Mouse (Mus musculus): Measurements from ENCODE around the gene Pip5k1b. TPM values are rescaled to one million over a fixed set of nuclear protein-coding genes. Genes with fewer than 3 reads are reported as not detected.

Pip5k1b gene
- total RNA-seq, 2 experiments from 2014 or later = 13.5 to 24.4 TPM

DNA sequence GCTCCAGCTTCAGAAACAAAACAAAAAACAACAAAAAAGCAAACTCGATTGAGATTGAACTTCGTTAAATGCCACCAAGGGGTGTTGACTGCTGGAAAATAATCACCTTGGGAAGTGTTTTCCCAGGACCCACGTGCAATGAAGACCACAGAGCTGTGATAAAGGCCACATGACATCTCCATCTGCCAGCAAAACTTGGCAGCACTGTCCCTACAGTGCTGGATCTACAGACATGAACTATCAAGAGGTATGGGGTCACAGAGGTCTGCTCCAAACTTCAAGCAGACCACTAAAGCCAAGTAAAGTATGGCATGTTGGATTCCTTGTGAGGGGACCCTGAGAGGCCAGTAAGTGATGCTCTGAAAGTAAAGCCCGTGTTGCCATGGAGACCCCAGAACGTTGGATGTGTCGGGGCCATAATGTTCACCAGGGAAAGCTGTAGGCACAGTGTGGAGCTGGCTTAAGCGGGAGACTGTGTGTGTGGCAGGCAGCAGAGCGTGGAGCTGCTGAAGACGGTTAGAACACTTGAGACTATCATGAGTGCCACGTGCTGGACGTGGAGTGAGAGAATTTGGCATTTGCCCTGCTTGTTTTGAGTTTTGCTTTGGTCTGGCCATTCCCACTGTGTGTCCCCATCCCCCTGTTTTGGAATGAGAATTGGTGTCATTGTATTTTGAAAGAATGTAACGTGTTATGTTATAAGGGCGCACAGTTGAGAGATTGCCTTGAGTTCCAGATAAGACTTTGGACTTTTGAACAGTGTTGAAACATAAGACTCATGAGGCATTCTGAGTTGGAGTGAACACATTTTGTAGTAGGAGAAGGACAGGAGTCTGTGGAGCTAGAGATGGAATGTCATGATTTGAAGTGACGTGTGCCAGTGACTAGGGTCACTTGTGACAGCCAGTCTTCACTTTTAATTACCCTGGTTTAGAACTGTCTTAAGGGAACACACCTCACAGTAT, 12.0 kb downstream of the Pip5k1b start:
- ATAC-seq (replicated peaks; ENCODE audit: poor library complexity) = no peak

DNA sequence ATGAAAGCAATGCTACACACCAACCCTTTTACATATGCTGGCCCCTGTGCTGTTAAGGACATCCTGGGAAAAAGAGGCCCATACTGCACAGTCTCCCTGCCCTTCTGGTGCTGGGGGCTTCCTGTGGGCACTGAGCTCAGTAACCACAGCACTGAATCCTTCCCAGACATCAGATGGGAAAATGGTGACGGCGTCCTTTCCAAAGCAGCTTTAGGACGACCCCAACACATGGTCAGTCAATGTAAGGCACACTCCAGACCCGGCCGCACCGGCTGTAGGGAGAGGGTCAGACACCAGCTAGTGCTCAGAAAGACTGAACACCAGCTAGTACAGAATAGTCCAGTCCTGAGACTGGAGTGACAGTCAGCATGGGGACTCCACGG, 13.4 kb downstream of the Pip5k1b start:
- no peak for ATAC-seq (replicated peaks; ENCODE audit: poor library complexity)

DNA sequence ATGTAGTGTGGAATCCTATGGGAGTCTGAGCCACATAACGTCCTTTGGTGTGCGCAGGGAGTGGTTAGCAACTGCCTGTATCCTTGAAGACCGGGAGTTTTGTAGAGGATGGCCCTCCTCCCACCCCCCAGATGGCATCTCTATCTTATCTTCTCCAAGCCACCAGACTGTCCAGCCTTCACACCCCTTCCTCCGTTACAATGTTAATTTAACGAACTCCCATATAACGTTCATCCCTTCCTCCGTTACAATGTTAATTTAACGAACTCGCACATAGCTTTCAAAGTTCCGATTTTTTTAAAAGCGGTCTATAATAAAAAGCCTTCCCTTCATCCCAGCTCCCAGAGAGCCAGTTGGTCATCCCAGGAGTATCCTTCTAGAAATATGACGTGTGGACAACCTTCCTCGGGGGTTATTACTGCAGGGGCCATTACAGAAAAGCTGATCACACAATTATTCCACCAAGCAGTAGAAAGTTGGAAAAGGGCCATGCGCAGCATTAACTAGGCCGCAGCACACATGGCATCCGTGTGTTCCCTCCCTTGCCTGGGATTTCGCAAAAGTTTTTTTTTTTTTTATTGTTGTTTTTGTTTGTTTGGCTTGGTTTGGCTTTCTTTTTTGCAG, 13.9 kb downstream of the Pip5k1b start:
- no peak for ATAC-seq (replicated peaks; ENCODE audit: poor library complexity)

DNA sequence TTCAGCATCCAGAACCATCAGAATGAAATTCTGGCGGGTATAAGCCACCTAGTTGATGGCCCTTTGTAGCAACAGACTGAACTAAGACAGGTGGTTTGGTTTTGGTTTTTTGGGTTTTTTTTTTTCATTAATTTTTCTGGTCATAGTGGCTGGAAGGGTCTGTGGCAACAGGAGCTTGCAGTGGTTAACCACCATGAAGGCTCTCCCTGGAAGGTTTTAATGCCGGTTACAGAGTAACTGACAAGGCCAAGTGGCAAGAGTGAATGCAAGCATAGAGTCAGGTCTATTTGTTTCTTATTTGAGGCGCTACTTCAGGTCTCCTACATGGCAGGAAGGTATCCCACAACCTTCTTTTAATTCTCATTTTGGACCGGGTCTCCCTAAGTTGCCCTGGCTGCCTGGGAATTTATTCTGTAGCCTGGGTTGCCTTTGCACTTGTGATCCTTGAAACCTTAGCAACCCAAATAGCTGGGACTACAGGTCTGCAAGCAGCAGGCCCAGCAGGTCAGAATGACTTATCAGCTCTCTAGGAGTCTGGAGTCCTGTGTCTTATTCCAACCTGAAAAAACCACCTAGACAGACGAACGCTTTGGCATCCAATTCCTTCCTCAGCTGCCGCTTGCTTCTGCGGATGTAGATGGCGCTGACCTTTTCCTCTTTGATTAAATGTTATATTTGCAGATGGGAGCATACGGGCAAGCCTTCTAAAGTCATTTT, 14.6 kb downstream of the Pip5k1b start:
- ATAC-seq (replicated peaks; ENCODE audit: poor library complexity) = 0 out of 2 replicates have a peak, but pooled peaks have one; percentile 12

DNA sequence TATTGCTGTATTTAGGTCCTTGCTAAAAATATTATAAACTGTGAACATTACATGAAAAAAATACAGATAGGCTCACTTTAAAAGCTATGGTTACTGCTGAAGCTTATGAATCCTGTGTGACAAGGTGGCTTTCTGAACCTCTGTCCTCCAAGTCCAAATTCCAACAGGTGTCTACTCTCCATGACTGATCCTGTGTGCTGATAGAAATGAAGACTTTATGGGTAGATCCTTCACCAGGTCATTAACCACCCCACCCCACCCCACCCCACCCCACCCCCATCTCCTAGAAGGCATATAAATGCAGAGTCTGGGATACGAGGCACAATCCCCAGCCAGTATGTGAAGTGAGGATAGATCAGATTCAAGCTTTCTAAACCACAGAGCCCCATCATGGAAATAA, 16.6 kb downstream of the Pip5k1b start:
- ATAC-seq (replicated peaks; ENCODE audit: poor library complexity) = no peak

DNA sequence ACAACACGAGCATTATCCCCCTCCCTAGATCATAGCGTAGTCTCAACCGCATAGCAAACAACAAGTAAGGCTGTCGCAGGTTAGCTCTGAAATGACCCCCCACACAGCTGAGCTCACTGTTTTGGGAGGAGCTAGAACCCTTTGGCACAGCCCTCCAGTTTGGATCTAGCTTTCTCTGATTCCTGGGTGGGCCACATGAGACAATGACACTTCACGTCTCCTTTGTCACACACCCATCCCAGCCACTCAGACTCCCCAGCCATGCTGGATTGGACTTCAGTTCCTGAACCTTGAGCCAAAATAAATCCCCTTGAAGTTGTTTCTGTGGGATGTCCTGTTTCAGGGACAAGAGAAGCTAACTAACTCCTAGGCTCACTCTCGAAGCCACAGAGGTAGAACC, 17.5 kb downstream of the Pip5k1b start:
- ATAC-seq (replicated peaks; ENCODE audit: poor library complexity) = no peak

DNA sequence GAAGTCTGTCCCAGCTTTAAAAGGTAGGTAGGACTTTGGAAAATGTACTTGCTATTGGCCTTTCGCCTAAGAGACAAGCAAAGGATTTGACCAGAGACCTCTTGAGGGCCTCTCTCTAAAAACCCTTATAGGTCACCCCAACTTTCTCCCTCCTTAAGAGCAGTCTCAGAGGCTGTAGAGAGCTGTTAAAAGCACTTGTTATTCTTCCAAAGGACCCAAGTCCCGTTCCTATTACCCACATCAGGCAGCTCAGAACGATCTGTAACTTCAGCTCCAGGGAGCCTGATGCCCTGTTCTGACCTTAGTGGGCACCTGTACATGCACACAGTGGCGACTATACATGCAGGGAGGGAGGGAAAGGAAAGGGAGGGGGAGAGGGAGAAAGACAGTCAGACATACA, 18.0 kb downstream of the Pip5k1b start:
- no peak for ATAC-seq (replicated peaks; ENCODE audit: poor library complexity)

DNA sequence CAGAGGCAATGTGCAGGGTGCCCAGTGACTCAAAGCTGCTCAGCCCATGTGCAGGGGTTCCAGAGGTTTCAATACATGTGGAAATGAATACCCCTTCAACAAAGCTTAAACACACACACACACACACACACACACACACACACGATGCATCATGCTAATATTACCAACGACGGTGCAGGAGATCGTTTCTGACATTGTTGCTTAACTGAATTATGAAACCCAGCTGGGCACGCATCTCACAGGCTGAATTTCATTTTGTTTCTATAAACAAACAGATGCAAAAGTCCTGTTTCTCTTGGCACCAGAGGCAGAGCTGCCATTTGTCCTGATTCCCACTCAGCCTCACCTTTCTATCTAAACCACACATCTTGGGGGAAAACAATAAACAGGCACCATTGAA, 18.8 kb downstream of the Pip5k1b start:
- ATAC-seq (replicated peaks; ENCODE audit: poor library complexity) = peak; percentile 23

DNA sequence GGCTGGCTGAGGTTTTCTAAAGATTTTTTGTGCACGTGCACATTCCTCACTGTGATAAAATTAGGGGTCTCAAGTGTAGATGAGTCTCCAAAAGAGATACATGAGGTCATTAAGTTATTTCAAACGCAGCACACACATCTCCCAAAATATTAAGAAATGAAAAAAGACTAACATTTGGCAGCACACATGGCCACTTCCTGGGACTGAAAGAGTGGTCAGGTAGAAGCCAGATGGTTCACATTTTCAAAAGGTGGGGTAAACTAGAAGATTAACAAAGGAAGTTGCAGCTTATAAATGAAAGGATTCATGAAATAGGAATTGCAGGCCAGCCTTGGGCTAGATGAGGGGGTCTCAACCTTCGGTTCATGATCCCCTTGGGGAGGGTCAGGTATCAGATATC, 19.4 kb downstream of the Pip5k1b start:
- no peak for ATAC-seq (replicated peaks; ENCODE audit: poor library complexity)

DNA sequence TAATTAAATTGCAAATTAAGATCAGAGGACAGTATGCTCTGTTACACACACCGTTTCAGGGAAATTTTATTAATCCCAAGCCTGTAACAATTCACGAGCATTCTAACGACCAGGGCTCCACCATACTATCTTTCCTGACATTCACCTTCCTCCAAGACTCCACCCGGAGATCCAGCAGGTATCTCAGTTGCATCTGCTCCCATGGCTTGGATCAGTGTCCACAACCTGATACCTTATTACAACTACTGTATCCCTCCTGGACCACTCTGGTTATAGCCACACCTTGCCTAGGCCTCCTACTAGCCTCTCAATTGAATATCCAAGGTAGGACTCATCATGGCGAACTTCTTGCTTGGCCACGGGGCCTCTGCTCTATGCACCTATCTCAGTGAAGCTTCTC, 20.5 kb downstream of the Pip5k1b start:
- no peak for ATAC-seq (replicated peaks; ENCODE audit: poor library complexity)

DNA sequence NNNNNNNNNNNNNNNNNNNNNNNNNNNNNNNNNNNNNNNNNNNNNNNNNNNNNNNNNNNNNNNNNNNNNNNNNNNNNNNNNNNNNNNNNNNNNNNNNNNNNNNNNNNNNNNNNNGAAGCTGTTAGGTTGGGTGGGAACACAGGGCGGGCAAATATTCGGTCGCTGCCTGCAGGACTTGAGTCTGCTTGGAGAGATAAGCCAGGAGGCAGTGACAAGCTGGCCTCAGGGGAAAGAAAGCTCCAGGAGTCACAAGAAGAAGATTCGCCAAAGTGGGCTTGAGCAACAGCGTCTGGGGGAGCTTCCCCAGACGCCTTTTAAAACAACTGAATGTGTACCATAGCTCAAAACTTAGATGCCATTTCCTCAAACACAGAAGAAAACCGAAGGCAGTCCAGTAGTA, 20.9 kb downstream of the Pip5k1b start:
- peak; percentile 97 for ATAC-seq (replicated peaks; ENCODE audit: poor library complexity)

DNA sequence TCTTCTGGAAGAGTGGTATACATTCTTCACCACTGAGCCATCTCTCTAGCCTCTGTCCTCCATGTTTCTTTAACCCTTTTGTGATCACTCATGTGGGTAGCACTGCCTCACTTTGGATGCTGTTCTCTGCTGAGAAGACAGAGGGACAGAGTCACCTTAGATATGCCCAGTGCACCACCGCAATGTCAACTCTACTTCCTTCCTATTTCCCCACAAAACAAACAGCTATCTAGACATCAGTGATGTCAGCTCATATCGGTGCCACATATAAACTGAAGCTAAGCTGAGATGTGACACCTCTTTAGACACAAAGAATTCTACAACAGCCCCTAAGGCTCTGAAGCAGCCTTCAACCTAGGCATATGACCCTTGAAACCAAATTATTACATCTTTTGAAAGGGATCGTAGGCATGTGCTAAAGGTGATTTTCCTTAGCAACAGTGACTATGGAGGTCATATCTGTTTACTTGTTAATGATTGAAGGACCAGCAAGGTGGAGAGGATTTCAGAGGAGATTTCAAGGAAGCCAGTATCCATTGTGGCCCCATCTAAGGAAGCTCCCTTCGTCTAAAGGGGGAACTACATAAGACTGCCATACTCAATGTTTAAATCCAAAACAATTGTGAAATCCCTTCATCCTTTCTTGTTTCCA, 26.6 kb downstream of the Pip5k1b start:
- ATAC-seq (replicated peaks; ENCODE audit: poor library complexity) = peak; percentile 61

DNA sequence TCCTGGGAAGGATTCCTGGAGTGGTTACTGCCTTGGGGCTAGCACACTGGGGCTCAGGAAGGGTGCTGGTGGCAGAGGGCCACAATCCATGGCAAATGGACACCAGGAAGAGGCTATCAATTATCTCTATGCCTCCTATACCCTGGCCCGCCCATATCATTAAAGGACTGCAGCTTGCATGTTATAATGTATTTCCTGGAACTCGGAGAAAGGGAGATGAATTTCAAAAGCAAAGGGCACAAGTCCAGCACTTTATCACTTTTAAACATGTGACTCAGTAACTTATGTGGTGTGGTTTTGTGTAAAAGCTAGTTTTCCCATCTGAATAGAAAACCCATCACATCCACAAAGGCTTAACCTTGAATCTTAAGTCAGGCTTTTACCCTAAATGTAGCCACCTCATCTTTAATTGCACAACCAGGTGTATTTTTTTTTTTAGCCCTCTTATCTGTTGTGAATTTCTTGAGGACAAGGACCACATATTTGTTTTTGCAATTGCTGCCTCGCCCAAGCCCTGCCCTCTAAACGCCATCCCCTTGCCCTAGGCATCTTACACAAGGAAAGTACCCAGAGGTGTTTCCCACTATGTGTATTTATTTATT, 27.4 kb downstream of the Pip5k1b start:
- peak; percentile 13; the same call in 1 of the 2 replicates for ATAC-seq (replicated peaks; ENCODE audit: poor library complexity)

DNA sequence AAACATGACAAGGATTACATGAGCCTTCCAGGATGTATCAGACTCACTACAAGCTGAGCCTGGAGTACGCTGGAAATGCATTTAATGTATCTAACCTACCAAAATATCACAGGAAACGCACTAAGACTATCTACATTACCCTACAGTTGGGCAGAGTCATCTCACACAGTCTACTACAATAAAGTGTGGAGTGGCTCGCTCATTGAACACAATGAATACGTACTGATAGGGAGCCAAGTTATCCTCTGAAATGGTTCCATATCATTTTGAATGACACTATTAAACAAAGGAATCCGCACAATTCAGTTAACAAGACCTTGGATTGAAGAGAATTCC, 28.1 kb downstream of the Pip5k1b start:
- ATAC-seq (replicated peaks; ENCODE audit: poor library complexity) = no peak

DNA sequence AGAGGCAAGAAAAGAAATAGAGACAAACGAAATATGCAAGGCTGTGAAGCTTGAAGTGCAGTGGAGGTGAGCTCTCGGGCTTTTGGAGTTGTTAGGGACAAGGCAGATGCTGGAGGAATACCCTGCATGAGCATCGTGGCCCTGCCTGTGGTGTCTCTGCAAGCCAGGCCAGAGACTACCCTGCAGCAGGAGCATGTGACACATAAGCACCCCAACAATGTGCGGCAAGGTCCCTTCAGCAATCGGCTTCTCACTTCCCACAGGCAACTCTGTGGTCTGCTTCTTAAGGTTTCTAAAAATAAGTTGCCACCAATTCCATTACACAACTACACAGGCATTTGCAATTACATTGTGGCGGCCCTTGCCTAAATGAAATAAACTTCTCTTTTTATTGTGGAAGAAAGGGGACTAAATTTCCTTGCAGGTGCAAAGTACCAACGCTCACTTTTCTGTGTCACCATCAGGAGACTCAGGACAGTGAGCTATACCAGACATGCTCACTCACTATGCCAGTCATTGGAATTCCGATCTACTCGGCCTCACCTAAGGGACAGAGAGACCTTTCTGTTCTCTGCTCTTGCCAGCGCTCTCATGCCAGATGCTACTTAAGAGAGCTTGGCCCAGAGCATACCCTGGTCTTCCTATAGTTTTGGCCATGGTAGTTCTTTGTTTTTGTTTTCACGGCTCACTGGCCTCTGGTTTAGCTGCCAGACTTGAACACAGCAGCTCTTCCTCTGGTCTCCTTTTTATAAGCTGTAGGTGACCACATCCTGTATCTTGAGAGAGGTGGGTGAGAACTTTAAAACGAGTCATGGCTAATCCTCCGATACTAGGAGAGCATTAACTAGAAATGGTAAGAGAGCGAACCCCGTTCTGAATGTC, 28.7 kb downstream of the Pip5k1b start:
- peak; percentile 80 for ATAC-seq (replicated peaks; ENCODE audit: poor library complexity)

DNA sequence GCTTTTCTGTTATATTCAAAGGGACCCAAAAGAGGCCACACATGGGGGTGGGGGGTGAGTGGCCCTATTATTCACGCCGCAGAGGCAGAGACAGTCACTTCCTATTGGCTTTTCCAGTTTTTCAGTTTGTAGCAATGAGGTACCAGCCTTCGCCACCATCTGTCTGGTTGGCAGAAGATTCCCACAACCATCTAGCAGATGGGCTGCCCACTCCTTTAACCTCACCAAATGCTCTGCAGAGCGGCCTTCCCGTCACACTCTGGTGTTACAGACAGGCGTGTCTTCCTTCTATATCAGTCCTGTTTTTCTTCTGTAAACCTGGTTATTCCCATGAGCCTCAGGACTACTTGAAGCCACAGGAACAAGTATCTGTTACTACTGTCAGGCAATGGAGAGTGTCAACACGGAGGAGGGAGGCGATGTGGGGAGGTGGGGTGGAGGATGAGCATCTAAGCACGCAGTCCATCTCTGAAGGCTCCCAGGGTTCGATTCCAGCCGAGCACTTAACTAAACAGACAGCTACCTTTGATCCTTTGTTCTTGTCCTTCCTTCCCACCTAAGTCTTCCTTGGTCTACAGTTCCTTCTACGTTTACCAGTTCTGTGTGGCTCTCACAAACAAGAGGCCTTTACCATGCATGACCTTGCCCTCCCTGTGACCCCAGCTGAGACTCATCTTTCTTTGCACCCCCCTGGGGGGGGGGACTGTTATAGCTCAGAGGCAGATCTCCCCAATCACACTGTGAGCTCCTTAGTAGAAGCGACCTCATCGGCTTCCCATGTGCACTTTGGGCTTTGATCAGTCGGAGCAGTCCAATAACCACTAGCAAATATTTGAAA, 32.0 kb downstream of the Pip5k1b start:
- no peak for ATAC-seq (replicated peaks; ENCODE audit: poor library complexity)

DNA sequence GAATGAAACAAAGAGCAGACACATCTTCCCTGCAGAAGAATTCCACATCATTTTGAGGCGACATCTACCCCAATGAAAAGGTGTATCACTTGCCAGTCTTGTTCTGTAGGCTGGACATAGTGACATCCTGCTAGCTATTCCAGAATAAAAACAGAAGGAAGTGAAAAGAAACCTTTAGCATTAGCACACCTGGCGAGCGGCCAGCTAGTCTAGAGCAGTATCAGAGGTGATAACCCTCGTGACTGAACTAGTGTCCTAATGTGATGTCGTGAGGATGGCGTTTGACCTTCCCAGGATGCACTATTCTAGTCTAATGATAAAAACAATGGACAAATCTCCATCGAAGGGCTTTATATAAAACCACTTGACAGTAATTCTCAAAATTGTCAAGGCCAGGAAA, 33.7 kb downstream of the Pip5k1b start:
- ATAC-seq (replicated peaks; ENCODE audit: poor library complexity) = no peak

DNA sequence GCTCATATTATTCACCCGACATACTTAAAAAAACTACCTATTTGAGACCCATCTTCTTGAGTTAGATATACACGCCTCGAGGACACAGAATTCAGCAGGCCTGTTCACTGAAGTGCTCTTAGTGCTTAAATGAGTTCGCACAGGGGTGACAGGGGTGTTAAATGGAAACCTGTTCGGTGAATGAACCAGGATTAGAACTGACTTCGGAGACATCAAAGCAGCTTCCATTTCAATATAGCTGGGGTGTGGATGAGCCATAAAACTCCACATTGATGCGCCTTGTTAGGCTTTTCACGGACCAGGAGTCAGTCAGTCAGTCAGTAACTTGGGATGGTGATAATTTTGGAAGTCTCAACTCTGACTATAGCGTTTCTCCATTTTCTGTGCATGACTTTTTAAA, 34.5 kb downstream of the Pip5k1b start:
- 0 out of 2 replicates have a peak, but pooled peaks have one; percentile 14 for ATAC-seq (replicated peaks; ENCODE audit: poor library complexity)
